Mouse (Mus musculus) forebrain, embryonic 14.5 days (tissue): Measurements from ENCODE around the gene Slc25a22. TPM values are rescaled to one million over a fixed set of nuclear protein-coding genes. Genes with fewer than 3 reads are reported as not detected.

Experiments used
- ATAC-seq: fragments of 200-750 bp; cut with Nextera tagmentation; 2 replicates; pipeline ENCODE4 v1.8.0; 2017; ENCODE audit warnings: mild to moderate bottlenecking, moderate library complexity
- DNase-seq: peaks from one replicate; pipeline ENCODE4 v3.0.0-alpha.2; 2015; ENCODE audit warnings: low spot score
- H3K27ac ChIP-seq: fragments of 300-500 bp; sonication (generic); 2 replicates; pipeline ENCODE4 v1.5.1; 2014; ENCODE audit warnings: low read depth, mild to moderate bottlenecking, control low read depth, low read length, moderate library complexity
- H3K27me3 ChIP-seq: fragments of 300-500 bp; sonication (generic); replicated peaks from 2 replicates; pipeline ENCODE4 v1.6.1; 2014; ENCODE audit warnings: low read length, control low read depth, mixed read lengths; ENCODE audit not compliant: control insufficient read depth, insufficient read depth
- H3K36me3 ChIP-seq: fragments of 300-500 bp; sonication (generic); 2 replicates; pipeline ENCODE4 v1.6.1; 2014; ENCODE audit warnings: low read length, control low read depth; ENCODE audit not compliant: control insufficient read depth, insufficient read depth
- H3K4me1 ChIP-seq: fragments of 300-500 bp; sonication (generic); 2 replicates; pipeline ENCODE4 v1.6.1; 2014; ENCODE audit warnings: antibody characterized with exemption, low read length, control low read depth; ENCODE audit not compliant: control insufficient read depth, insufficient read depth
- H3K4me2 ChIP-seq: fragments of 300-500 bp; sonication (generic); 2 replicates; pipeline ENCODE4 v1.6.1; 2014; ENCODE audit warnings: mild to moderate bottlenecking, control low read depth, low read length
- H3K4me3 ChIP-seq: fragments of 300-500 bp; sonication (generic); 2 replicates; pipeline ENCODE4 v1.5.1; 2014; ENCODE audit warnings: low read depth, low read length, control low read depth
- H3K9ac ChIP-seq: fragments of 300-500 bp; sonication (generic); 2 replicates; pipeline ENCODE4 v1.6.1; 2014; ENCODE audit warnings: mild to moderate bottlenecking, low read length, control low read depth, moderate library complexity
- H3K9me3 ChIP-seq: fragments of 300-500 bp; sonication (generic); replicated peaks from 2 replicates; pipeline ENCODE4 v1.6.1; 2016; ENCODE audit warnings: low read length, control low read depth, mixed read lengths; ENCODE audit not compliant: control insufficient read depth
- WGBS: fragments of 180-500 bp; shearing (Covaris S2); extraction: QIAGEN DNeasy Blood & Tissue Kit; methylation state at CpG from one replicate; pipeline ENCODE4 v1.1.7; 2014; 5-methylcytosine and 5-hydroxymethylcytosine counted together
- polyA plus RNA-seq: library from polyadenylated mRNA; unstranded; fragments of >200 nt; fragmentation: Nextera tagmentation; extraction: Ambion mirVana; gene quantifications from 2 replicates; pipeline ENCODE4 v1.2.1, GENCODE M21; 2014

Slc25a22 gene
- polyA plus RNA-seq, 1 experiment from 2014 or later, result 56.0 TPM

DNA sequence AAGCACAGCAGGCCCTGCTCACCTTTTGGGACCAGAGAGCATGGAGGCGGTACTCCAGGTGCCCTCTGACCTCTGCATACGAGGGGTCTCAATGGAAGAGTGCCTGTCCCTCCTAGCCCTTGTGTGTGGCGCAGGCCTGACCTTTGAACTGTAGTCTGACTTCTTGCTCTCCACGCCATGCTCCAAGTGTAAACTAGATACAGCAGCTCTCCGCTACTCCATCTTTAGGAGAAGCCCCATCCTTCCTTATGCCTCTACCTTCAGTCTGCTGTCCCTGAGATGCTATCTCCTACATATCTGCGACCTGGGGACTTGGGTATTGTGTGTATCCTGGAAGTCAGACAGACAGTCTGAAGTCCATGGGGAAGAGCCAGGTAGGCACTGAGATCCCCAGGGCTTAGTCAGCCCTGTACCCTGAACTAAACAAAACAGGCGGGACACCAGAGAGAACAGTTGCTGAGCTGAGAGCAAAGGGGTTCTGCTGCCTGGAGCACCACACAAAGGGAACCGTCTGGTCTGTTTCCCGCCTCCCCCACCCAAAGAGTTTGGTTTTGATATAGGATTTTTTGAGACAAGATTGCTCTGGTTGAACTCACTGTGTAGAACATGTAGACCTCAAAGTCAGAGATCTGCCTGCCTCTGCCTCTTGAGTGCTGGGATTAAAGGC is 1.7 kb downstream of the Slc25a22 start:
- peak overlapping the region; percentile 96 for H3K4me2 ChIP-seq
- ATAC-seq (no peak), DNase-seq (no peak)
- H3K36me3 ChIP-seq, result peaks cover 46% of the 10 kb centered on the region
- H3K4me3 ChIP-seq, result 0 out of 2 replicates have a peak overlapping the region, but pooled peaks have one; percentile 46
- H3K9me3 ChIP-seq, result no peaks in the 10 kb centered on the region
- H3K4me1 ChIP-seq, result peaks cover 19% of the 10 kb centered on the region
- H3K9ac ChIP-seq, result no peak overlapping the region
- H3K27me3 ChIP-seq, result no peaks in the 10 kb centered on the region
- peak overlapping the region; percentile 48; the same call in 1 of the 2 replicates for H3K27ac ChIP-seq
- 77% methylated on average over 9 of the region's 9 CpGs for WGBS

GRCm38 (mm10) chr7:141435129-141435855 is 2.4 kb downstream of the Slc25a22 start:
- Histone ChIP-seq H3K4me1 (peaks cover 19% of the 10 kb centered on the region), H3K27me3 (no peaks in the 10 kb centered on the region), H3K36me3 (peaks cover 52% of the 10 kb centered on the region), H3K27ac (peak overlapping the region; percentile 78), H3K9ac (peak overlapping the region; percentile 72), H3K9me3 (no peaks in the 10 kb centered on the region), H3K4me3 (peak overlapping the region; percentile 46), H3K4me2 (peak overlapping the region; percentile 96)
- WGBS, result 4% methylated on average over 17 of the region's 17 CpGs
- DNase-seq, result peak; percentile 67
- peak; percentile 27 for ATAC-seq

DNA sequence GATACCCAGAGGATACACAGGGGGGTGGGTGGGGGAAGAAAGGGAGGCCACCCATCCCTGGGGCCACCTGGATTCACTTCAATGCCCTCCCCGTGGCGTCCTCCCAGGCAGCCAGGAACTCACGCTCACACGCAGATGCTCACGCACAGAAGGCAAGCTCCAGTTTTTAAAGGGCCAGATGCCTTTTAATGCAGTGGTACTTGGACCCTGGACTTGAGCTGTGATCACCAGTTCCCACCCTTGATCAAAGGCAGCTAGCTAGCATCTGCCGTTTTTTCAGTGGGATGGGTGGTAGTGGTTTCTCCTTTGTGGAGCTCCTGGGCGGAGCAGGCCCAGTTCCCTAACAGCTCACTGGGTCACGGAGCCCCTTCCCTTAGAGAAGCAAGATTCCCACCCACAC is 3.2 kb downstream of the Slc25a22 start:
- Histone ChIP-seq H3K4me3 (peak overlapping the region; percentile 46), H3K36me3 (peaks cover 47% of the 10 kb centered on the region), H3K9ac (peak overlapping the region; percentile 72), H3K9me3 (no peaks in the 10 kb centered on the region), H3K4me2 (peak overlapping the region; percentile 96), H3K27me3 (no peaks in the 10 kb centered on the region), H3K27ac (peak overlapping the region; percentile 78), H3K4me1 (peaks cover 19% of the 10 kb centered on the region)
- peak; percentile 85 for DNase-seq
- WGBS, result 12% methylated on average over 8 of the region's 8 CpGs
- peak; percentile 19; the same call in 1 of the 2 replicates for ATAC-seq

- H3K27me3 ChIP-seq, result no peaks in the 10 kb centered on the region
- no peak for ATAC-seq
- WGBS, result 73% methylated on average over 15 of the region's 15 CpGs
Observed at GRCm38 (mm10) chr7:141433517-141434400, 3.9 kb downstream of the Slc25a22 start.

GRCm38 (mm10) chr7:141432741-141433516 is 4.8 kb downstream of the Slc25a22 start:
- H3K36me3 ChIP-seq, result peaks cover 35% of the 10 kb centered on the region
- H3K4me3 ChIP-seq, result no peak overlapping the region
- 0 out of 2 replicates have a peak overlapping the region, but pooled peaks have one; percentile 21 for H3K9ac ChIP-seq
- ATAC-seq (no peak), DNase-seq (no peak)
- H3K4me1 ChIP-seq, result peaks cover 24% of the 10 kb centered on the region
- H3K27me3 ChIP-seq, result no peaks in the 10 kb centered on the region
- WGBS, result 86% methylated on average over 6 of the region's 6 CpGs
- peak overlapping the region; percentile 96 for H3K4me2 ChIP-seq
- H3K9me3 ChIP-seq, result no peaks in the 10 kb centered on the region
- H3K27ac ChIP-seq, result 0 out of 2 replicates have a peak overlapping the region, but pooled peaks have one; percentile 1

More at GRCm38 (mm10) chr7:141433517-141434400, 3.9 kb downstream of the Slc25a22 start:
- H3K36me3 ChIP-seq, result peaks cover 40% of the 10 kb centered on the region
- peak overlapping the region; percentile 46 for H3K4me3 ChIP-seq
- no peak for DNase-seq
- peak overlapping the region; percentile 78; the same call in 1 of the 2 replicates for H3K27ac ChIP-seq
- peak overlapping the region; percentile 72 for H3K9ac ChIP-seq
- H3K9me3 ChIP-seq, result no peaks in the 10 kb centered on the region
- H3K4me2 ChIP-seq, result peak overlapping the region; percentile 96
- peaks cover 21% of the 10 kb centered on the region for H3K4me1 ChIP-seq

- ATAC-seq (no peak), DNase-seq (no peak)
- Histone ChIP-seq H3K4me1 (peaks cover 24% of the 10 kb centered on the region), H3K27me3 (no peaks in the 10 kb centered on the region), H3K9me3 (no peaks in the 10 kb centered on the region), H3K4me2 (no peak overlapping the region), H3K27ac (no peak overlapping the region), H3K9ac (no peak overlapping the region), H3K36me3 (peaks cover 40% of the 10 kb centered on the region), H3K4me3 (no peak overlapping the region)
- 88% methylated on average over 8 of the region's 8 CpGs for WGBS
Observed at GRCm38 (mm10) chr7:141432186-141432611, 5.5 kb downstream of the Slc25a22 start.

GRCm38 (mm10) chr7:141431434-141432185 is 6.1 kb downstream of the Slc25a22 start:
- Histone ChIP-seq H3K4me2 (no peak overlapping the region), H3K4me1 (peaks cover 24% of the 10 kb centered on the region), H3K4me3 (no peak overlapping the region), H3K36me3 (peaks cover 45% of the 10 kb centered on the region), H3K27me3 (no peaks in the 10 kb centered on the region), H3K27ac (no peak overlapping the region), H3K9ac (no peak overlapping the region), H3K9me3 (no peaks in the 10 kb centered on the region)
- DNase-seq (no peak), ATAC-seq (no peak)
- 93% methylated on average over 17 of the region's 19 CpGs for WGBS
